Mouse (Mus musculus) ovary, adult 18-20 months (tissue): ENCODE data around the gene Csn1s1.

Experiments
- DNase-seq: peaks from one replicate; pipeline ENCODE4 v3.0.0; 2022; ENCODE audit warnings: low spot score, mixed read lengths

Csn1s1 gene

DNA sequence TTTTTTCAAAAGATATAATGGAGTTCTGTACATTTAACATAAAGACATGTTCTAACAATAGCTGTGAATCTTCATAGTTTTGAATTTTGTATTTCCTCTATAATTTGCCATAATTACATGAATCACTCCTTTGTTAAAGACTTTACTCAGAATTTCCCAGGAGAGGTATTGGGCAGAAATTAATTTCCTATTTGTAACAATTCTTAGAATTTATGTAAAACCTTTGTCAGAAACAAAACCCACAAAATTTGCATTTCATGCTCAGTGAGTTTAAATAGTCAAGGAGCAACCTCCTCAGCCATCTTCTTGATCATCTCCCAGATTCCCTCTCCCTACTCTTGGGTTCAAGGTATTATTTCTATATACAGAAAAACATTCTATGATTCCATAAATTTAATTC lies at the start of gene Csn1s1:
TSS of gene Csn1s1 (plus strand) at position 301 of the 400 bp plus-strand sequence.
- no peak for DNase-seq

DNA sequence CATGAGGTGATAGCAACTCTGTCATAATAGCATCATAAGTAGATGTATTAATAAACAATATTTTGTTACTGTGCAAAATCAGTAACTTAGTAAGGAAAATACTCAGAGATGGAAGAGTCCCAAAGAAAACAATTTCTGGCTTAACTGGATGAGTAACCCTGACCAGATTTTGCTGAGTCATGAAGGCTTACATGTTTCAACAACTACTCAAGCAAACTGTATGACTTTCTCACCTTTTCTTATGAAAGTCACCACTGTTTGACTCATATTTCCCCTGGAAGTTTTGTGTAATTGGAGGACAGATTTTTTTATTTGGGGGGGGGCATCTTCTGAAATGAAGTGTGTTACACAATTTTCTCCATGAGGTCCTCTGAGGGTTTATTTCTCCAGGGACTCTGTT lies 43.3 kb upstream of the Csn1s1 start:
- no peak for DNase-seq

DNA sequence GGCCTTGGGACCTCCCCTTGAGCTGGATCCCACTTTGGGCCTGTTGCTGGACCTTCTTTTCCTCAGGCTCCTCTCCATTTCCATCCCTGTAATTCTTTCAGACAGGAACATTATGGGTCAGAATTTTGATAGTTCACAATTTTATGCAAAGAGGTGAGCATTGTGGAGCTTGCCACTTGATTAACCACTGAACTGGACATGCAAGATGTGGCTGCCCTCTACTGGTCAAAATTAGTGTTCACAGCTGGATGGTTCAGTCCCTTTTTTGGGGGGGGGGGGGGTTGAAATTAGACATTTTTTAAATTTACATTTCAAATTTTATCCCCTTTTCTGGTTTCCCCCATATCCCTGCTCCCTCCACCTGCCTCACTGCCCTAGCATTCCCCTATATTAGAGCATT lies 23.2 kb upstream of the Csn1s1 start:
- DNase-seq = no peak

DNA sequence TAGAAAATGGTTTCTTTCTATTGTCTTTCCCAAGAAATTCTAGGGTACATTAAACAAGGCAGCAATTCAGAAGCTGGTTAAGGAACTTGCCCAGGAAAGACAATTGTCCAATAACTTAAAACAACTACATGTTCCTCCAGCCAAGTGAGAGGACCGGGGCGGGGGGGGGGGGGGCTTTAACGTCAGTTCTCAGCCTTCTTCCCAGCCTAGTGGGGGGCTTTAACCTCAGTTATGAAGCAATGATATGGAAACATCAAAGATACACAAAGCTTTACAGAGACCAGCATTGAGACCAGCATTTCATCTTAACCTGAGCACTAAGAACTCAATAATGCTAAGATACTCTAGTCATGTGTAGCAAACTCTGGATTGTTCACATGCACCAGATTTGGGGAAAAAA lies 33.5 kb downstream of the Csn1s1 start, which contains the start of gene Csn2:
TSS of gene Csn2 (minus strand) at position 101 of the 400 bp plus-strand sequence.
- DNase-seq = no peak

DNA sequence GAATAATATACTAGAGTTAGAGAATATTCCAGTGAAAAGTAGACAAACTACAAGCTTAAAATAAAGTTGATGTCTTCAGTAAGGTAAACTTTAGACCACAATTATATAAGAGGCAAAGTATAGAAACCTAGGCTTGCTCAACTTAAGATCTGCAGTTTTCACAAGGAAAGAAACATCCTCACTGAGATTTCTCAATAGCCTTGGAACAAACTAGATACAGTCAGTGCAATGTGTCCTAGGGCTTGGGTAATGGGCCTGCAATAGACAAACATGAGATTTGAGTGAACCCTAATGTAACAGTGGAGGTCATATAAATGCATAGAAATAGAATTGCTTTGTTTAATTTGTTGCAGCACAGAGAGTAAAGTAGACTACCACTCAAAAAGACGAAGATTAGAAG lies 39.9 kb downstream of the Csn1s1 start:
- no peak for DNase-seq
